Mouse (Mus musculus) thymus, postnatal 0 days (tissue): Measurements from ENCODE around the gene Ate1. TPM values are rescaled to one million over a fixed set of nuclear protein-coding genes. Genes with fewer than 3 reads are reported as not detected.
"Not testable (repeated sequence)": the region's sequence is repeated elsewhere in the genome, so short reads cannot be mapped to it uniquely, and the experiment has no call there.

Experiments
- DNase-seq: peaks from one replicate; pipeline ENCODE4 v3.0.0-alpha.2; 2015; ENCODE audit warnings: low spot score
- polyA plus RNA-seq: library from polyadenylated mRNA; unstranded; fragments of >200 nt; fragmentation: Nextera tagmentation; extraction: Ambion mirVana; gene quantifications from 2 replicates; pipeline ENCODE4 v1.2.1, GENCODE M21; 2015

Ate1 gene
- polyA plus RNA-seq, 1 experiment from 2014 or later = 67.0 TPM

DNA sequence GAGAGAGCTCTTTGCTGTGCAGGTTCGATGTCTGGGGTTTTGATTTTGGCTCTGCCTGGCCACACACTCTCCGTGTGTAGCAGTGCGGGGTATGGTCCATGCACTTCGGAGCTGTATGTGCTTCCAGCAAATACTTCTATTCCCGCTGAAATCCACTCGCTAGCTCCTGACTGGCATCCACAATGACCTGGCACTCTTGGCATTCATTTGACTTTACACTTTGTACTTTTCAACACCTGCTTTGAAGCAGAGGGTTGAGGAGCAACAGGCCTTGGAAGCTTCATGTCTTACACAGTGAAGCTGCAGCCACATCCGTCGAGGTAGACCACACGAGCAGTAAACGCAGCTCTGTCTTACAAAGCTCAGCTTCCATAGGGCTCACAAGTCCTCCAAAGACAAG is 112.5 kb downstream of the Ate1 start:
- no peak for DNase-seq

DNA sequence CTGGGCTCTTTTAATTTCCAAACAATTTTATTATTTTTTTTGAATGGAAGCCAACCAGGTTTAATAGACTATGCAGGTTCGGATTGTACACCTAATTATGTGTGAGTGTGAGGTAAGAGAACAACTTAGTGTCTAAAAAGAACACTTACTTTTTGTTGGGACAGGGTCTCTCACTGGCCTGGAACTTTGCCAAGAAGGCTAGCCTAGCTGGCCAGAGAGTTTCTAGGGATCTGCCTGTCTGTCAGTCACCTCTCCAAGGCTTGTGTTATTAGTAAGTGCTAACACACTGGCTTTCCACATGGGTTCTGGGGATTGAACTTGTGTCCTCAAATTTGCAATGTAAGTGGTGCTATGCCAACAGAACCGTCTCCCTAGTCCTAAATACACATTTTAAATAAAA is 116.8 kb downstream of the Ate1 start:
- DNase-seq = no peak

DNA sequence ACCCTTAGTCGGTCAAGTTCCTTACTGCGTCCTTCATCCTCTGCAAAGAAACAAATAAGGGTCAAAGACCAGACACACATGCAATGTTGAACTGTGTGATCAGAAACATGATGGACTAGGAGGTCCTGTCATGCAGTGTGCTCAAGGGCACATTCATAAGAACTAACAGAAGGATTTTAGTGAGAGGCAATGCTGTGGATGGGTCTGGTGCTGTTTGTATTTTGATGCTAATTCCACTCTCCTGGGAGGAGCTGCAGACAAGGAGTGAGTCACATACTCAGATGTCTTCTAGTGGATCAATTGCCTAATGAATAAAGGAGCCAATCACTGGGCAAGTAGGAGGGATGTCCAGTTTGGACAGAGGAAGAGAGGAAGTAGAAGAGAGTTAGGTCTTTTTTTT is 125.5 kb downstream of the Ate1 start:
- no peak for DNase-seq

DNA sequence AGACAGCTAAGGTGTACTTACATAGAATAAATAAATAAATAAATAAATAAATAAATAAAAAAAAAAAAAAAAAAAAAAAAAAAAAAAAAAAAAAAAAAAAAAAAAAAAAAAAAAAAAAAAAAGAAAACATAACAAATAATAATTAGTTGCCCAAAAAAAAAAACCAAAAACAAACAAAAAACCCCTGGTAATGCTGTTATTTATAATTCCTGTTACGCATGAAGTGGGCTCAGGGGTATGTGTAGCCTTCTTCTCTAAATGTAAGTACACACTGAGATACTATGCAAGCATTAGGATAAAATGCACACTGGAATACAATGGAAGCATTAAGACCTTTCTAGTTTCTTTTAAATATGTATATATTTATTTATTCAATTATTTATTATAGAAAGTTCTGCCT is 130.1 kb downstream of the Ate1 start:
- not testable (repeated sequence) for DNase-seq

- DNase-seq = no peak
Measured at GRCm38 (mm10) chr7:130386308-130386707, 133.9 kb downstream of the Ate1 start.

DNA sequence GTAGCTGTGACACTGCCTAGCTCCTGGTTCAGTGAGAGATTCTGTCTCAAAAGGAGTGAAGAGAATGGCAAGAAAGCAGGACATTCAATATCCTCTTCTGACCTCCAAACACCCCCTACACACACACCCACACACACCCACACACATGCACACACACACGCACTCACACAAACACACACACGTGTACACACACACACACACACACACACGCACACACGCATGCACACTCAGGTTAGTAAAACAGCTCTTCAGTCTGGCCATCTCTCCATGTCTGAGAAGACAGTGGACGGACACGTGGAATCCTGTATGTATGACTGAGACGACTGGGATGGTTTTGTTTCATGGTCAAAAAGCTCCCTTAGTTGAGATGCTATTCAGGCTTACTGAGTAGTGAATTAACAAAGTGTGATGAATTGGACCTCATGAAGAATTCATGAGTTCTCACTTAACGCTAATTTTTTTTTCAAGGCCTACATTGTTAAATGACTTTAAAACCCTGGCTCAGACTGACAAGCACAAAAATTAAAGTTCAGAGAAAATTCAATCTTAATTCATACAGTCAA is 134.4 kb downstream of the Ate1 start:
- DNase-seq = no peak

DNA sequence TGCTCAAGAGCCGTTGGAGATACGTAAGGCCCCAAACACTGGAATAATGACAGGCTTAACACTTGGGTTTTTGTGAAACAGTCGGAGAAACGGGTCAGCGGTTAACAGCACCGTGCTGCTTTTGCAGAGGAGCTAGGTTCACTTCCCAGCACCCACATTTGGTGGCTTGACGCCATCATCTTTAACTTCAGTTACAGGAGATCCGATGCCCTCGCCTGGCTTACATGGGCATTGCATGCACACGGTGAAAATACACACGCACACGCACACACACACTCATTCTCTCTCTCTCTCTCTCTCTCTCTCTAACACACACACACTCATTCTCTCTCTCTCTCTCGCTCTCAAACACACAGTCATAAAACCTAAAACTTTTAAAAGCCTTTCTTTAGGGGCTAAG is 138.0 kb downstream of the Ate1 start:
- no peak for DNase-seq

DNA sequence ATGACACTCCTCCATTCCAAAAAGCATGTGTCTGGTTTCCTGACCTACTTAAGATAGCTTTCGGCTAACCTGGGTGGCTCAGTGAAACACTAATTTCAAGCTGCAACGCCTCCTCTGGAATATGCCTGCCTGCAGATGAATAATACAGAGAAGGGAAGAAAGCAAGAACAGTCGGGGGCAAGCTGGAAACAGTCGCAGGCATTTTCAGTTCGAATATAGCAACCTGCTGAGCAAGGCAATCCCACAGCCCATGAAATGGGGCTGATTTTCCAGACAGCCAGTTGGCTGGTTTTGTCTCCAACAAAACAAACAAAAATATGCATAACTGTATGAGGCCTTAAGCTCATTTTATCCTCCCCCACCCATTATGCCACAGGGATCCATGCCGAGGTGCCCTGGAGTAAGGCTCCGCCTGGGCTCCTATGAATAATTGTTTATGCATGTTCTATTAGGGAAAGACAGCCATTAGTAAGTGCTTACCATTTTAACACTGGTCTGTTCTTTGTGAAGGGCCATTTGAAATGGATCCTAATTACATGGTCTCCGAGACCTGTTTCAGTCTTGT is 138.7 kb downstream of the Ate1 start:
- no peak for DNase-seq

DNA sequence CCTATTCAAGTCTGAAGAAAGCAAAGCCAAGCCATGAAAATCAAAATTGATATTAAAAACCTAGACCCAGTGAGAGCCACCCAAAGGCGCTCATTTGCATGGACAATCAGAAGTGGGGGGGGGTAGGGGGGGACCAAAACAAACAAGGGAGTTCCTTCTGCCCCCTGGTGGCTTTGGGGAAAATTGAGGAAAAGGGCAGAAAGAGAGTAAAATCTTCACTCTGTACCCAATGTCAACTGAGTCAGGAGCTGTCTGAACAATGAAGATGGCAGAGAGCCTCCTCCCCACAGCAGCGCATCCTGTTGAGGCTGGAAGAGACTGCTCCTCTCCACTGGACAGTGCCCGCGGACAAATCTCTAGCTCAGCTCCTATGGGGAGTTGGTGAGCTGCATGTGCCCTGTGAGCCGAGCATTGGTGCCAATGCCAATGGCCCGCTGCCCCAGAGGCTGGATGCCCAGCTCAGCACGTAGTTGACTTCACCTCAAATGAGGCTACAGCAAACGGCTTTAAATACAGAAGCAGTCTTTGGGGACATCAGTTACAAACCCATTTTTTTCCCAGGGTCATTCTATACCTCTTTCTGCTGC is 139.3 kb downstream of the Ate1 start:
- DNase-seq = no peak

DNA sequence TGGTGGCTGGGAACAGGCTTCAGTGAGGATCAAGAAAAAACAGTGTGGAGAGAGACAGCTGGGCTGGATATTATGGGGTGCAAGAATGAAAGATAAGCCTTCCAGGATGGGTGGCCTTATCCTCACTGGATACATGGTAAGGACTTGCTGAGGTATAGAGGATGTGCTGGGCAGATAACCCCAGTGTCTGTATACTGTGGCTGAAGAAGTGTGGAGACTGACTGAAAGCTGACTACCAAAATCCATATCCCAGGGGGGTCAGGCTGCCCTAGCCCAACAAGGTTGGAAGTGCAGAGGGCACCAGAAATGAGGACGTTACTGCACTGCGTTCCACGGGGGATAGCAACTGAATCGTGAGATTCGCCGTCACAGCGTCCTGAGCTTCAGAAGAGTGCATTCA is 139.8 kb downstream of the Ate1 start:
- no peak for DNase-seq

DNA sequence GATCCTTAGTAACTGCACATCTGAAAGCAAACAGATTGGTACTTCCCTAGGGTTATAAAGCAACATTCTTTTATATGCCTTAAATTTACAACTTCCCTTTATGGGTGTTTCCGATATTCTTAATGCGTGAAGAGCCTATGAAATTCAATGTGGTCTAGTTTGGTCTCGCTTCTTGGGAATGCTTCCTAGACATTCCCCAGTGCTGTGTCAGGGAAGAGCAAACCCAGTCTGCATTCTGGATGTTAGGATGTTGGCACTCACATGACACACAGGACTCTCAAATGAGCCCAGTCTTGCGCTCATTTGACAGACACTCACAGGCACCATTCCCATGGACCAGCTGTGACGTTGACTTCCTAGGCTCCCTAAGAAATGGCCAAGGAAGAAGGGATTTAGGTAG is 140.3 kb downstream of the Ate1 start:
- no peak for DNase-seq

GRCm38 (mm10) chr7:130378308-130378707 is 141.9 kb downstream of the Ate1 start:
- DNase-seq = no peak

DNA sequence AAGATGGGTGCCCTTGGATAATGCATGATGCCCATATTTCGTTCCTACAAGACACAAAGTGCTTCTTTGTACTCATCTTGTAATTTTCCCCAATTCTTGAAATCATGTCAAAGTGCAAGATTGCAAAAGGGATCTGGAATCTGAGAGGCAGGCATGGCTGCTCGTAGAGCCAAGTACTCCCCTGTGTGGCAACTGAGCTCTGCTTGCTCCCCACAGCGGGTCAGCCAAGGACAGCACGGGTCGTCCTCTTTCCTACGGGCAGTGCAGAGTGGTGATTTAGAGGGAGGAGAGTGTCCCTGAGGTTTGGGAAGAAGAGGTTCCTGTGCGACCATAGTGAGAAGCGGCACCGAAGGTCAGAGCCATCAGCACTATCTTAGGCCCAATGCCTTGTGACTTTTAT is 145.9 kb downstream of the Ate1 start:
- no peak for DNase-seq

GRCm38 (mm10) chr7:130368827-130369641 is 151.1 kb downstream of the Ate1 start:
- no peak for DNase-seq

DNA sequence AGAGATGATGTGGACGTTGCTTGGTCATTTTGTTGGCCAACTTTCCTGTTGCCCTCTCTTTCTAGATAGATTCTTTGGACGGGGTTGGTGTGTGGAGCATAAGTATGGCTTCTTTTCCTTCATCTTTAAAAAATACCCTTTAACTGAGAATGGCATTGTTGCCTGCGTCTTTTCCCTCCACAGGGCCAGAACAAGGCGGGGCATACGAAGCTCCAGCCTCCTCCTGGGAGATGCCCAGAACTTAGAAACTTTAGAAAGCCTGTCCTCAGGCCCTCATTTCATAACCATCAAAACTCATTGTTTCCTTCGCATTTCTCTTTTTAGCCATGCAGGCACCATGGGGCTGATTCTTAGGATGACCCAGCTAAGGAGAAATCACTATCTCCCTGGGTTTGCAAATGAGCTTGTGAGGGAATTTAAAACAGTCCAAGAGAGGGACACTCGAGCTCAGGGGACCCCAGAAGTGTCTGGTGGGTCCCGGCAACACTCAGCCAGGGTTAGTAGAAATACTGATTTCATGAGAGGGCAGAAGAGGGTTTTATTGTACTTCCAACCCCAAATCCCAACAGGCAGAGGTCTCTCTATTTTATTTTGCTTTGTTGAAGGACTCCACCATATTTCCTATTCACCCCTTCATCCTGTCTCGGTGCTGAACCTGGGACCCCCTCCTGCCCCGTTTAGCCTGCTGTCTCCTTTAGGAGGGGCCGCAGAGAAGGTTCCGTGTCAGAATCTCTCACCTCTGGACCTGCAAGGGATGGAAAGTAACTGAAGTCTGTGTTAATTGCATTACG is 151.9 kb downstream of the Ate1 start:
- DNase-seq = no peak

- DNase-seq = no peak
Measured at GRCm38 (mm10) chr7:130367222-130368035, 152.7 kb downstream of the Ate1 start.

DNA sequence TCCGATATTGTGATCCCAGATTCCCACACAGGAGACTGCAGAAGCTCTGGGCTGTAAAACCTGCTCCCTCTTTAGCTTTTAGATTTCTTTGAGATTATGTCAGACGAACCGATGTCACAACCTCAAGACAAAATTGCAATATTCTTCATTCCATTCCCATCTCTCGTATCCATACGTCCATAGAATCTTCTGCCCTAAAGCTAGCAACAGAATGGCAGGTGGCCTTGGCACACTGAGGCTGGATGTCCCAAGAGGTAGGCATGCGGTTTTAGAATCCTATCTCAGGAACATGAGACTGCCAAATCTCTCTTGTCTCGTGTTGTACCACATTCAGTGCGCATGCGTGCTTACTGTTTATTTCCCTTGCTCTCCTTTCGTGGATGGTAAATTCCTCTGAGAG is 154.5 kb downstream of the Ate1 start:
- DNase-seq = no peak
